Mouse (Mus musculus): ENCODE results near the gene Epor. TPM values are rescaled to one million over a fixed set of nuclear protein-coding genes. Genes with fewer than 3 reads are reported as not detected.

Gene Epor
- 1 to 10 TPM; 2.0 to 3.2 TPM for total RNA-seq (2021)
- long read RNA-seq, partial matches to known transcripts = 3 of 4 reads
- long read RNA-seq, other reads (novel, unspliced or antisense) = 1 of 4 reads

DNA sequence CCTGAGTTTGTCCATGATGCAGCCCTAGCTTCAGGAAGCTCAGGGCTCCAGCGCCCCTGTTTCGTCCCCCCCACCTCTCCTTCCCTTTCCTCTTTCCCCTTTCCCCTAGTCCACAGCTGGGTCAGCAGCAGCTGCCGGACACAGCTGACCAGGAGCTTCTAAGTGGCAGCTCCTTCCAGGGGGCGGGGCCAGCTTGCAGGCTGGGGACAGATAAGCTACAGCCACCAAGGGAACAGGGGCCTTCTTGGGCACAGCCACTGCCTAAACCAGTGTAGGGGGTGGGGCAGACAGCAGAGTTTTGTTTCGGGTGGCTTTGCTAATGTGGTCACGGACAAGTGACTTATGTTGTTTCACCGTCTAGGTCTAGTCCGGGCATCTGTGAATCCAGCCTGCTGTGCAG lies at the start of gene Epor:
Gene Epor, minus strand, starts transcription at position 90 of the 400 bp plus-strand sequence.
- DNase-seq (ENCODE audit: low spot score in 2 of 2) = no peak

DNA sequence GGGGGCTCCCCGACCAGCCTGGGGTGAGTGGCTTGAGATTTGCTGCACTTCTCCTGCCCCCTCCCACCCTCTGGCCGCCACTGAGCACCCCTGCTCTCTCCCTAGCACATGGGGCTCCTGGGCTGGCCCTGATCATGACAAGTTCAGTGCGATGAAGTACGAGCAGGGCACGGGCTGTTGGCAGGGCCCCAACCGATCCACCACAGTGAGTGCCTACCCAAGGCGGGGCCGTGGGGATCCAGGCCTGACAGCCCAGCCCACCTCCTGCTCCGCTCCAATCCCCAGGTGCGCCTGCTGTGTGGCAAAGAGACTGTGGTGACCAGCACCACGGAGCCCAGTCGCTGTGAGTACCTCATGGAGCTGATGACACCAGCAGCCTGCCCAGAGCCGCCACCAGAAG lies 49.4 kb upstream of the Epor start:
- DNase-seq (ENCODE audit: low spot score in 2 of 2) = no peak

GRCm38 (mm10) chr9:22011055-22011454 lies 47.7 kb upstream of the Epor start:
- DNase-seq (ENCODE audit: low spot score in 2 of 2) = no peak

DNA sequence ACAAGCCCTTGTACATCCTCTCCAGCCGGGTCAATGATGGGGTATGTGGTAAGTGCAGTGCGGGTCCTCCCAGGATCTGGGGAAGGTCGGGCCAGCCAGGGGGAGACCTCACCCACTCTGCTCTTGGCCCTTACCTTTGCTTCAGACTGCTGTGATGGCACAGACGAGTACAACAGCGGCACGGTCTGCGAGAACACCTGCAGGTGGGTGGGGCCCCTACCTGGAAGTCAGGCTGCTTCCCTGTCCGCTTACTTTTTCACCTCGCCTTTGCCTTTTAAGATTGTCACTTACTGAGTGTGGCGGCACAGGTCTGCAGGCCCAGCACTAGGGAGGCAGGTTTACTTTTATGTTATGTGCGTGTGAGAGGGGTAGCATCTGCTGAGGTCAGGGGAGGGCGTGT lies 41.2 kb upstream of the Epor start:
- DNase-seq (ENCODE audit: low spot score in 2 of 2) = no peak

- no peak for DNase-seq (ENCODE audit: low spot score in 2 of 2)
Measured at GRCm38 (mm10) chr9:22003163-22003554, 39.9 kb upstream of the Epor start.

GRCm38 (mm10) chr9:22002194-22003162 lies 39.2 kb upstream of the Epor start, which contains the start of the genes Ccdc151 and Prkcsh:
Ccdc151 (minus strand) TSS chr9:22002634.
Prkcsh (plus strand) TSS chr9:22002806.
- peak; percentile 98 to 99 for DNase-seq (ENCODE audit: low spot score in 2 of 2)

GRCm38 (mm10) chr9:22001633-22002032 lies 38.3 kb upstream of the Epor start:
- DNase-seq (ENCODE audit: low spot score in 2 of 2) = no peak

- no peak for DNase-seq (ENCODE audit: low spot score in 2 of 2)
Measured at GRCm38 (mm10) chr9:22000296-22000695, 37.0 kb upstream of the Epor start.

DNA sequence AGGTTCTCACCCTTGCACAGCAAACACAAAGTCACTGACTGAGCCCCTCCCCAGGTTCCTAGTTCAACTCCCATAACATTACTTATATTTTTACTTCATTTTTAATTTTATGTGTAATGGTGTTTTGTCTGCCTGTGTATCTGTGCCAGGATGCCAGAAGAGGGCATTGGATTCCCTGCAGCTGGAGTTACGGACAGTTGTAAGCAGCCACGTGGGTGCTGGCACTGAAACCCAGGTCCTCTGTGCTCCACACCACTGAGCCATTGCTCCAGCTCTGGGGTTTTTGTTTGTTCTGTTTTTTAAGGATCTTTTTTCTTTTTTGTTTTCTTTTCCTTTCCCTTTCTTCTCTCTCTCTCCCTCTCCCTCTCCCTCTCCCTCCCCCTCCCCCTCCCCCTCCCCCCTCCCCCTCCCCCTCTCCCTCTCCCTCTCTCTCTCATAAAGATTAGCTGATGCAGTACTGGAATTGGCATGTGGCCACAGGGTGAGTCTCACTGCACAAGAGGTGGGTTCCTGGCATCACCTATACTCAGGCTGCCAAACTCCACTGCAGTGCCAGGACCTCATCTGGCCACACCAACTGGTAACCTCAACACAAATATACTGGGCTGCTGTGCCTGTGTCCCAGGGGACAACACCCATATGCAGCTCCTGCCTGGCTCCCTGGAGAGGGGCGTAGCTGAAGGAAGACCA lies 33.0 kb upstream of the Epor start:
- no peak for DNase-seq (ENCODE audit: low spot score in 2 of 2)

DNA sequence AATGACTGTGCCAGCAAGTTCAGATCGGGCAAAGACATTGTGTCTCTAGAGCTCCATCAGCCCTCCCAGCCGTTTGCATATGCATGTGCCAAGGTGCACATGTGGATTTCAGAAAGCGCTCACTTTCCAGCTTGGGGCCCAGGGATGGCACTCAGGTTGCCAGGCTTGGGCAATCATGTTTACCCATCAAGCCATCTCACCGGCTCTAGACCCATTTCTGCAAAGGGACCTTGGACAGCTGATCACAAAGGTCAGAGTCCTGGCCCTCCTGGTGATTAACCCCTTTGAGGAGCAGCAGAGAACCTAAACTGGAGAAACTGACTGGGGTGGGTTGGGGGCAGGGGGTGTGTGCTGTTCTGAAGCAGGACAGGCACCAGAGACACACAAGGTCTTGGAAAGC lies 28.9 kb upstream of the Epor start:
- DNase-seq (ENCODE audit: low spot score in 2 of 2) = no peak

- no peak for DNase-seq (ENCODE audit: low spot score in 2 of 2)
Measured at GRCm38 (mm10) chr9:21989230-21990110, 26.2 kb upstream of the Epor start, which contains the start of gene Rgl3. Rgl3 (minus strand) TSS chr9:21989446.

- DNase-seq (ENCODE audit: low spot score in 2 of 2) = no peak
Measured at GRCm38 (mm10) chr9:21988421-21989101, 25.3 kb upstream of the Epor start.

DNA sequence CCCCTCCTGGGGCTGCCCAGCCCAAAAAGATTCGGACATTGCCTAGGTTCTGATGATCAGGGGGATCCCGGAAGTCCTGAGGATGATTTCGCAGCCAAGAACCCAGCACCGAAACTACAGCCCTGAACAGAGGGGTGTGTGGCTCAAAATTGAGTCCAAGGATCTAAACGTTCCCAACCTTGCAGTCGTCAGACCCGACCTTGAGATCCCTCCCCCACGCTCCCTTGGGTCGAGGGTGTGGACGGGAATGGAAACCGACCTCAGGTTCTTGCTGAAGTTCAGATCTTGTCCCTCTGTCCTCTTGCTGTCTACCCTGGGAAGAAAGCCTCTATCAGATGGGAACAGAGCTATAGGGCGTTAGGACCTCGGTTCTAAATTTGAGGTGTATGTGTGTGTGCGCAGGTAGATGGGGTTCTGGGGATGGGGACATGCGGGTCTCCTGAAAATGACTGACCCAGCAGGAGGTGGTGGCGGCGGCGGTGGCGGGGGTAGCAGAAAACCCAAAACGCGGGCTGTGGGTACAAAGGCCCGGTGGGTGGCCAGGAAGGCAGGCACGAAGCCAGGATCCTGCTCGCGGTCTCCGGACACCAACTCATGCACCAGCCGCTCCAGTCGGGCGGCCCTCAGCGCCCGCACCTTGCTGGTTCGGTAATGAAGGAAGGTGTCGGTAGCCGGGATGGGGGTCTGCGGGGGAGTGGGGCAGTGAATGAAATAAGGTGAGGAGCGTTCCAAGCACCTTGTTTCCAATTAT lies 24.5 kb upstream of the Epor start:
- no peak for DNase-seq (ENCODE audit: low spot score in 2 of 2)

GRCm38 (mm10) chr9:21983911-21984310 lies 20.6 kb upstream of the Epor start:
- no peak for DNase-seq (ENCODE audit: low spot score in 2 of 2)

GRCm38 (mm10) chr9:21978398-21979128 lies 15.3 kb upstream of the Epor start:
- DNase-seq (ENCODE audit: low spot score in 2 of 2) = no peak

- peak in 1 of 2 experiments; percentile 36 for DNase-seq (ENCODE audit: low spot score in 2 of 2)
Measured at GRCm38 (mm10) chr9:21977972-21978371, 14.7 kb upstream of the Epor start.

DNA sequence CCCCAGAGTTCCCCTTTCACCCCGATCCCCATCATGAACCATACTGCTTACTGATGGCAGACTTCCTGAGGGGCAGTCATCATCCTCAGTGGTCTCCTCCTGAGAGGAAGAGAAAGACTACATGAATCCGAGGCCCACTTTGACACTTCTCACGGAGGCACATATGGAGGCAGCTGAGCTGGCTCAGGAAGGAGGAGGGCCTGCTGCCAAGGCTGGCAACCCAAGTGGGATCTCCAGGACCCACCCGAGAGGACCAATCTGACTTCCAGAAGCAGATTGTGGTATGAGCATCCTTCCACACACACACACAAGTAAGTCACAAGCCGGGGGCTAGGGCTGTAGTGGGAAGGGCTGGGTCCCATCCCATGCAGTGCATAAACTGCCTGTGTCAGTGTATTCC lies 14.0 kb upstream of the Epor start:
- DNase-seq (ENCODE audit: low spot score in 2 of 2) = no peak

- DNase-seq (ENCODE audit: low spot score in 2 of 2) = no peak
Measured at GRCm38 (mm10) chr9:21976626-21977175, 13.4 kb upstream of the Epor start.

DNA sequence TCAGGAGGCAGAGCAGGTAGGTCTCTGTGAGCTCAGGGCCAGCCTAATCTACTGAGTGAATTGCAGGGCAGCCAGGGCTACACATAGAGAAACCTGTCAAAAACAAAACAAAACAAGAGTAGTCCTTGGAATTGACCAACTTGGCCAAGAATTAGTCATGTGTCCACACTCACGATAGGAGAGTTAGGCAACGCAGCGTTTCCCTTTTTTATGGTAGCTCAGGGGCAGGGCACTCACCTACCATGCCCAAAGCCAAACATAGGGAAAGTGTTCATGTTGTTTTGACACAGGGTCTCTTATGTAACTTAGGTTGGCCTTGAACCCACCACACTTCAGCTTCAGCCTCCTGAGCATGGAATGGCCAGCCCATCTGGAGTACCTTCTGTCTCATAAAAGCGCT lies 6.0 kb upstream of the Epor start:
- no peak for DNase-seq (ENCODE audit: low spot score in 2 of 2)
